Mouse (Mus musculus) ES-Bruce4 (cell line): ENCODE measurements around the gene Axl. TPM values are rescaled to one million over a fixed set of nuclear protein-coding genes. Genes with fewer than 3 reads are reported as not detected.

Experiments used
- H3K27ac ChIP-seq: 2 replicates; pipeline ENCODE4 v1.5.1; 2012; ENCODE audit warnings: low read length, inconsistent platforms; ENCODE audit not compliant: insufficient read depth
- H3K27me3 ChIP-seq: 2 replicates; pipeline ENCODE4 v1.6.1; 2012; ENCODE audit warnings: mild to moderate bottlenecking, low read length, inconsistent platforms; ENCODE audit not compliant: control insufficient read depth, poor library complexity, insufficient read depth, severe bottlenecking
- H3K36me3 ChIP-seq: 2 replicates; pipeline ENCODE4 v1.6.1; 2012; ENCODE audit warnings: inconsistent platforms, mild to moderate bottlenecking, low read length, moderate library complexity; ENCODE audit not compliant: control insufficient read depth, poor library complexity, insufficient read depth, severe bottlenecking
- H3K4me1 ChIP-seq: one replicate; pipeline ENCODE4 v1.8.1; 2011; ENCODE audit warnings: low read length; ENCODE audit not compliant: control insufficient read depth, insufficient read depth
- H3K4me3 ChIP-seq: 2 replicates; pipeline ENCODE4 v1.5.1; 2011; ENCODE audit warnings: low read depth, mild to moderate bottlenecking, low read length
- H3K9ac ChIP-seq: 2 replicates; pipeline ENCODE4 v1.6.1; 2012; ENCODE audit warnings: low read depth, mild to moderate bottlenecking, inconsistent platforms; ENCODE audit not compliant: poor library complexity, severe bottlenecking
- H3K9me3 ChIP-seq: replicated peaks from 2 replicates; pipeline ENCODE4 v1.6.1; 2012; ENCODE audit warnings: mild to moderate bottlenecking, low read length, inconsistent platforms; ENCODE audit not compliant: control insufficient read depth, poor library complexity, insufficient read depth, severe bottlenecking
- CTCF ChIP-seq: IDR thresholded peaks from one replicate; pipeline ENCODE4 v1.8.1; 2011; ENCODE audit warnings: low read depth, low read length
- EP300 ChIP-seq: IDR thresholded peaks from 2 replicates; pipeline ENCODE4 v1.6.1; 2011; ENCODE audit warnings: low read depth, low read length; ENCODE audit not compliant: insufficient read depth
- POLR2A ChIP-seq: IDR thresholded peaks from one replicate; pipeline ENCODE4 v1.8.1; 2011; ENCODE audit warnings: low read length; ENCODE audit not compliant: insufficient read depth
- polyA plus RNA-seq: library from polyadenylated mRNA; stranded (reverse); fragments of >200 nt; gene quantifications from 2 replicates; pipeline ENCODE4 v1.2.4, GENCODE M21; 2011; ENCODE audit warnings: low read depth; ENCODE audit not compliant: missing spikeins, insufficient read depth, insufficient read length

Axl gene
- polyA plus RNA-seq, 1 experiment: 16.4 TPM

- Histone ChIP-seq H3K36me3 (no peaks in the 10 kb centered on the region), H3K4me1 (no peaks in the 10 kb centered on the region), H3K9ac (no peak overlapping the region), H3K9me3 (no peaks in the 10 kb centered on the region), H3K27me3 (no peaks in the 10 kb centered on the region), H3K27ac (no peak overlapping the region), H3K4me3 (no peak overlapping the region)
- TF ChIP-seq EP300 (no peak), CTCF (no peak), POLR2A (no peak)
Measured at GRCm38 (mm10) chr7:25811716-25812115, 23.2 kb upstream of the Axl start.

- H3K9me3 ChIP-seq: no peaks in the 10 kb centered on the region
- H3K4me1 ChIP-seq: peaks cover 2% of the 10 kb centered on the region
- H3K27me3 ChIP-seq: no peaks in the 10 kb centered on the region
- no peak overlapping the region for H3K27ac ChIP-seq
- H3K4me3 ChIP-seq: peak overlapping the region; percentile 2; the same call in 1 of the 2 replicates
- no peak for TF ChIP-seq POLR2A
- no peak for TF ChIP-seq EP300
- TF ChIP-seq CTCF: peak; percentile 47
- H3K9ac ChIP-seq: 0 out of 2 replicates have a peak overlapping the region, but pooled peaks have one; percentile 4
- H3K36me3 ChIP-seq: no peaks in the 10 kb centered on the region
Measured at GRCm38 (mm10) chr7:25805631-25806343, 17.3 kb upstream of the Axl start.

GRCm38 (mm10) chr7:25804792-25805191 is 16.3 kb upstream of the Axl start:
- Histone ChIP-seq H3K27ac (no peak overlapping the region), H3K27me3 (no peaks in the 10 kb centered on the region), H3K9me3 (no peaks in the 10 kb centered on the region), H3K36me3 (no peaks in the 10 kb centered on the region), H3K4me1 (peaks cover 2% of the 10 kb centered on the region), H3K4me3 (no peak overlapping the region), H3K9ac (no peak overlapping the region)
- TF ChIP-seq POLR2A (no peak), EP300 (no peak)

- H3K27ac ChIP-seq: no peak overlapping the region
- H3K4me1 ChIP-seq: peaks cover 2% of the 10 kb centered on the region
- H3K36me3 ChIP-seq: no peaks in the 10 kb centered on the region
- TF ChIP-seq EP300 (no peak), POLR2A (no peak)
- H3K4me3 ChIP-seq: peak overlapping the region; percentile 2
- H3K27me3 ChIP-seq: no peaks in the 10 kb centered on the region
- H3K9me3 ChIP-seq: no peaks in the 10 kb centered on the region
- no peak overlapping the region for H3K9ac ChIP-seq
Measured at GRCm38 (mm10) chr7:25803460-25803859, 15.0 kb upstream of the Axl start.

GRCm38 (mm10) chr7:25802241-25803125 is 14.0 kb upstream of the Axl start:
- Histone ChIP-seq H3K27me3 (no peaks in the 10 kb centered on the region), H3K4me1 (peaks cover 2% of the 10 kb centered on the region), H3K27ac (no peak overlapping the region), H3K4me3 (peak overlapping the region; percentile 27), H3K9ac (no peak overlapping the region), H3K36me3 (no peaks in the 10 kb centered on the region), H3K9me3 (no peaks in the 10 kb centered on the region)
- TF ChIP-seq EP300: peak; percentile 45; the same call in 1 of the 2 replicates
- no peak for TF ChIP-seq CTCF
- no peak for TF ChIP-seq POLR2A

GRCm38 (mm10) chr7:25801031-25801430 is 12.5 kb upstream of the Axl start:
- Histone ChIP-seq H3K4me3 (no peak overlapping the region), H3K9ac (no peak overlapping the region), H3K27ac (no peak overlapping the region), H3K4me1 (peaks cover 2% of the 10 kb centered on the region), H3K9me3 (no peaks in the 10 kb centered on the region), H3K36me3 (no peaks in the 10 kb centered on the region), H3K27me3 (no peaks in the 10 kb centered on the region)
- TF ChIP-seq CTCF (no peak), EP300 (no peak), POLR2A (no peak)
